8 mouse cellular contexts compared by ENCODE assay signal in genomic region chr9:108796351-108796981, GRCm38 (mm10). TPM values are rescaled to one million over a fixed set of nuclear protein-coding genes. Genes with fewer than 3 reads are reported as not detected.
DNase-seq lines count a peak whose midpoint lies in the region; ATAC-seq lines count a peak whose summit lies in the region.

No protein-coding gene starts in this region.

- no peak overlapping the region for H3K9ac ChIP-seq in kidney, embryonic 14.5 days (ENCODE audit: low read depth, low read length)
- no peak overlapping the region for H3K9ac ChIP-seq in embryonic facial prominence, embryonic 15.5 days
- peak overlapping the region; percentile 55 for H3K9ac ChIP-seq in liver, embryonic 15.5 days

- no peak for ATAC-seq in kidney, embryonic 14.5 days (ENCODE audit: low FRiP score, low TSS enrichment)
- ATAC-seq in embryonic facial prominence, embryonic 15.5 days (ENCODE audit: insufficient number of reproducible peaks, low FRiP score, low TSS enrichment, low read depth): no peak
- no peak for ATAC-seq in liver, embryonic 15.5 days (ENCODE audit: insufficient read depth)

- H3K27ac ChIP-seq in kidney, embryonic 14.5 days (ENCODE audit: low read depth, low read length): peak overlapping the region; percentile 51; the same call in 1 of the 2 replicates
- peak overlapping the region; percentile 69 for H3K27ac ChIP-seq in embryonic facial prominence, embryonic 15.5 days (replicated peaks)
- H3K27ac ChIP-seq in liver, embryonic 15.5 days (replicated peaks): peak overlapping the region; percentile 82

- H3K9me3 ChIP-seq in kidney, embryonic 14.5 days (ENCODE audit: control insufficient read depth, low read length): no peaks in the 10 kb centered on the region
- H3K9me3 ChIP-seq in embryonic facial prominence, embryonic 15.5 days (replicated peaks): no peaks in the 10 kb centered on the region
- no peaks in the 10 kb centered on the region for H3K9me3 ChIP-seq in liver, embryonic 15.5 days (replicated peaks)

- 77% methylated on average over 4 of the region's 4 CpGs for WGBS in kidney, embryonic 14.5 days
- 77% methylated on average over 4 of the region's 4 CpGs for WGBS in embryonic facial prominence, embryonic 15.5 days
- WGBS in liver, embryonic 15.5 days (ENCODE audit: insufficient replicate concordance): 82% methylated on average over 4 of the region's 4 CpGs

- no peak overlapping the region for H3K4me2 ChIP-seq in kidney, embryonic 14.5 days (replicated peaks; ENCODE audit: low read depth, low read length)
- H3K4me2 ChIP-seq in embryonic facial prominence, embryonic 15.5 days (replicated peaks): 0 out of 2 replicates have a peak overlapping the region, but pooled peaks have one; percentile 10
- H3K4me2 ChIP-seq in liver, embryonic 15.5 days: peak overlapping the region; percentile 82

- no peak overlapping the region; the same call in 1 of the 2 replicates for H3K4me3 ChIP-seq in kidney, embryonic 14.5 days (ENCODE audit: low read length)
- H3K4me3 ChIP-seq in embryonic facial prominence, embryonic 15.5 days (replicated peaks): peak overlapping the region; percentile 6; the same call in 1 of the 2 replicates
- H3K4me3 ChIP-seq in liver, embryonic 15.5 days (replicated peaks): peak overlapping the region; percentile 56

- peaks cover 45% of the 10 kb centered on the region for H3K4me1 ChIP-seq in kidney, embryonic 14.5 days (ENCODE audit: control insufficient read depth, insufficient read depth, low read length)
- peaks cover 41% of the 10 kb centered on the region for H3K4me1 ChIP-seq in embryonic facial prominence, embryonic 15.5 days
- H3K4me1 ChIP-seq in liver, embryonic 15.5 days (replicated peaks): peaks cover 67% of the 10 kb centered on the region

- H3K36me3 ChIP-seq in kidney, embryonic 14.5 days (ENCODE audit: control insufficient read depth, insufficient read depth, low read length): peaks cover 53% of the 10 kb centered on the region
- H3K36me3 ChIP-seq in embryonic facial prominence, embryonic 15.5 days: peaks cover 49% of the 10 kb centered on the region
- peaks cover 57% of the 10 kb centered on the region for H3K36me3 ChIP-seq in liver, embryonic 15.5 days (replicated peaks)

- no peaks in the 10 kb centered on the region for H3K27me3 ChIP-seq in kidney, embryonic 14.5 days (ENCODE audit: control insufficient read depth, insufficient read depth, low read length)
- no peaks in the 10 kb centered on the region for H3K27me3 ChIP-seq in embryonic facial prominence, embryonic 15.5 days
- H3K27me3 ChIP-seq in liver, embryonic 15.5 days: no peaks in the 10 kb centered on the region

- DNase-seq in kidney, postnatal 10 days: no peak
- peak; percentile 51 for DNase-seq in MN1 (ENCODE audit: low spot score)
- DNase-seq in thymus, postnatal 36 days: no peak
- no peak for DNase-seq in cerebellum, adult 9-10 months
- DNase-seq in gastrocnemius, postnatal 25 days: no peak

RNA-seq across cellular contexts. Expression of gene Nckipsd, which starts 11.7 kb away (rescaled TPM):
- polyA plus RNA-seq in kidney, embryonic 14.5 days (2014; fragmentation: Nextera tagmentation; extraction: Ambion mirVana): 9.0 and 21.7 TPM in 2 replicates
- polyA plus RNA-seq in embryonic facial prominence, embryonic 15.5 days (2015; fragmentation: Nextera tagmentation; extraction: Ambion mirVana): 16.5 and 20.4 TPM in 2 replicates
- polyA plus RNA-seq in liver, embryonic 15.5 days (2015; fragmentation: Nextera tagmentation; extraction: Ambion mirVana): 3.9 and 9.1 TPM in 2 replicates
- total RNA-seq in gastrocnemius, postnatal 25 days (2021): 1 to 10 TPM; 3.8 TPM

RNA-seq across cellular contexts. Expression of gene Ip6k2, which starts 12.9 kb away (rescaled TPM):
- 125 and 134 TPM in 2 replicates for polyA plus RNA-seq in kidney, embryonic 14.5 days (2014; fragmentation: Nextera tagmentation; extraction: Ambion mirVana)
- polyA plus RNA-seq in embryonic facial prominence, embryonic 15.5 days (2015; fragmentation: Nextera tagmentation; extraction: Ambion mirVana): 89.7 and 101 TPM in 2 replicates
- 11.6 and 12.9 TPM in 2 replicates for polyA plus RNA-seq in liver, embryonic 15.5 days (2015; fragmentation: Nextera tagmentation; extraction: Ambion mirVana)
- total RNA-seq in gastrocnemius, postnatal 25 days (2021): 10 to 100 TPM; 14.6 to 17.8 TPM

RNA-seq across cellular contexts. Expression of gene Celsr3, which starts 29.7 kb away (rescaled TPM):
- polyA plus RNA-seq in kidney, embryonic 14.5 days (2014; fragmentation: Nextera tagmentation; extraction: Ambion mirVana): 0.04 and 0.17 TPM in 2 replicates
- polyA plus RNA-seq in embryonic facial prominence, embryonic 15.5 days (2015; fragmentation: Nextera tagmentation; extraction: Ambion mirVana): 0.53 and 0.58 TPM in 2 replicates
- polyA plus RNA-seq in liver, embryonic 15.5 days (2015; fragmentation: Nextera tagmentation; extraction: Ambion mirVana): 0.15 and 0.16 TPM in 2 replicates
- total RNA-seq in gastrocnemius, postnatal 25 days (2021): under 1 TPM in 1 of 2 experiments, not detected in 1; 0.03 TPM

RNA-seq across cellular contexts. Expression of gene Slc26a6, which starts 56.6 kb away (rescaled TPM):
- polyA plus RNA-seq in kidney, embryonic 14.5 days (2014; fragmentation: Nextera tagmentation; extraction: Ambion mirVana): 8.6 and 14.5 TPM in 2 replicates
- 15.2 and 15.3 TPM in 2 replicates for polyA plus RNA-seq in embryonic facial prominence, embryonic 15.5 days (2015; fragmentation: Nextera tagmentation; extraction: Ambion mirVana)
- polyA plus RNA-seq in liver, embryonic 15.5 days (2015; fragmentation: Nextera tagmentation; extraction: Ambion mirVana): 6.3 and 6.5 TPM in 2 replicates
- 10 to 100 TPM; 12.0 to 16.7 TPM for total RNA-seq in gastrocnemius, postnatal 25 days (2021)
